Mouse (Mus musculus) liver, adult 2 months (tissue): ENCODE measurements at regions not wholly inside any gene's neighbourhood (a gene's known extent, or its start where the extent isn't known, plus 50 kb on each side); places are given as distances from the start of the nearest gene placed in this dataset.

Experiments used
- DNase-seq: peaks from one replicate; pipeline ENCODE4 v3.0.0-alpha.2; 2011; ENCODE audit warnings: low read depth, low spot score; ENCODE audit errors: extremely low read depth
- H3K27ac ChIP-seq: fragments of 200-500 bp; replicated peaks from 2 replicates; pipeline ENCODE4 v1.5.1; 2012; ENCODE audit warnings: low read depth, mild to moderate bottlenecking, control low read depth, inconsistent platforms, low read length; ENCODE audit not compliant: insufficient read depth
- H3K27me3 ChIP-seq: fragments of 200-500 bp; 2 replicates; pipeline ENCODE4 v1.6.1; 2012; ENCODE audit warnings: mild to moderate bottlenecking, moderate library complexity, low read length, inconsistent platforms; ENCODE audit not compliant: control insufficient read depth, insufficient read depth
- H3K36me3 ChIP-seq: fragments of 200-500 bp; 2 replicates; pipeline ENCODE4 v1.6.1; 2012; ENCODE audit warnings: low read length, inconsistent platforms; ENCODE audit not compliant: control insufficient read depth, insufficient read depth
- H3K4me1 ChIP-seq: fragments of 200-500 bp; 2 replicates; pipeline ENCODE4 v1.6.1; 2011; ENCODE audit warnings: low read length; ENCODE audit not compliant: control insufficient read depth, insufficient read depth
- H3K4me3 ChIP-seq: fragments of 200-500 bp; 2 replicates; pipeline ENCODE4 v1.5.1; 2011; ENCODE audit warnings: low read depth, mild to moderate bottlenecking, control low read depth, low read length, moderate library complexity; ENCODE audit not compliant: insufficient read depth
- H3K79me2 ChIP-seq: fragments of 200-500 bp; 2 replicates; pipeline ENCODE4 v1.6.1; 2012; ENCODE audit warnings: inconsistent platforms, mild to moderate bottlenecking, low read length, moderate library complexity; ENCODE audit not compliant: control insufficient read depth, insufficient read depth
- H3K9ac ChIP-seq: fragments of 200-500 bp; 2 replicates; pipeline ENCODE4 v1.6.1; 2012; ENCODE audit warnings: low read depth, mild to moderate bottlenecking, control low read depth, inconsistent platforms, low read length
- CTCF ChIP-seq: fragments of 200-500 bp; IDR thresholded peaks from 2 replicates; pipeline ENCODE4 v1.5.1; 2011; ENCODE audit warnings: low read depth, low read length, control low read depth
- POLR2A ChIP-seq: fragments of 200-500 bp; IDR thresholded peaks from 2 replicates; pipeline ENCODE4 v1.6.1; 2011; ENCODE audit warnings: low read length, control low read depth; ENCODE audit not compliant: insufficient read depth; ENCODE audit errors: extremely low read depth
- WGBS: fragments of 180-500 bp; shearing (Covaris S2); methylation state at CpG from one replicate; pipeline ENCODE4 v1.1.7; 2018; 5-methylcytosine and 5-hydroxymethylcytosine counted together

DNA sequence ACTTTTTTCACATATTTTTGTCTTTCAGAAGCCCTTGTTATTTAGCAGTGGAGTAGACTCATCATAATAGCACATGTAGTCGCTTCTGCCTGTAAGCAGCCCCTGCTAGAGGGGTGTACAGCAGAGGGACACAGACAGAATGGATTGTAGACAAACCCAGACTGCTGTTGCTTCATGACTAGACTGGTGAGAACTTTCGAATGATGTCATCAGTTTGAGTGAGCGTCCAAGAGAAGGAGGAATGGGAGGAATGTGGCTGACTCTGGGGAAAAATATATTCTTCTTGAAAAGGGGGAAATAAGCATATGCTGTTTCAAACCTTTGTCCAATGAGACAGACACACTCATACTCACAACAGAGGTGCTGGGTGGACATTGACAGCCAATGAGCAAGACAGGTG is 436.1 kb downstream of the Fgf9 start:
- Histone ChIP-seq H3K9ac (no peak overlapping the region), H3K27me3 (no peaks in the 10 kb centered on the region; the same call in 1 of the 2 replicates), H3K79me2 (no peaks in the 10 kb centered on the region), H3K4me3 (no peak overlapping the region), H3K27ac (no peak overlapping the region), H3K36me3 (no peaks in the 10 kb centered on the region), H3K4me1 (peaks cover 2% of the 10 kb centered on the region; the same call in 1 of the 2 replicates)
- WGBS = 73% methylated on average over 3 of the region's 3 CpGs
- no peak for DNase-seq
- no peak for TF ChIP-seq POLR2A
- no peak for TF ChIP-seq CTCF

DNA sequence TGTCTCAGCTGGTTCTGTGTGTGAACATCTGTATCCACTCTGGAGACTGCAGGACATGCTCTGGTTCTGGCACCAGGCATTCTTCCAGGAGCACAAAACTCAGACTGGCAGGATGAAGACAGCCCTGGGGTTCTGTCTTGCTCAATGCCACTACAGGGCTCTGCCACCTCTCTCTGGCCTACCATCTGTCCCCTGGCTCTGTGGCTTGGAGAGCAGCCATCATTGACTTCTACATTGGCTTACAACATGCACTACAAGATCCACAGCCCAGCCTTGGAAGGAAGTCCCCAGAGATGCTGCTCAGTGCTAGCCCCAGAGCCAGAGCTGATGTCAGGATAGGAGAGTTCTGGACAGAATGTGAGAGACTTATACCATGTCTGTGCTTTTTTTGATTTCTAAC is 435.5 kb downstream of the Fgf9 start:
- no peak overlapping the region for H3K4me3 ChIP-seq
- TF ChIP-seq POLR2A (no peak), CTCF (no peak)
- DNase-seq = peak; percentile 9

DNA sequence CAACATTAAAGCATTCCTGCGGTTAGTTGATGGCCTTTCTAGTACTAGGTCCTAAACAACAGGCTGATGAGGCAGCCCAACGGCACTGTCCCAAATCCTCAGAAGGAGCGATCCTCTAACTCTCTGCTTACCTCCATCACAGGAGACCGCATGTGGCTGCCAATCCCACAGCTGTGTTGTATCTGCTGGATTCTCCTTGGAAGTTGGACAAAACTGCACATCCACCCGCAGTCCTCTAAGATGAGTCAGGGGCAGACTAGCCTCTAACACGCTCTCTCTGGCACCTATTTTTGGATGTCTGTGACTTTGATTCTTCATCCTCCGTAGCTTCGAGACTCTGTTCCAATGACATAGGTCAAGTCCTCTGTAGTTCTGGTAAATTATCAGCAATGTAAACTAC is 432.5 kb downstream of the Fgf9 start:
- no peak for DNase-seq
- Histone ChIP-seq H3K79me2 (no peaks in the 10 kb centered on the region), H3K9ac (no peak overlapping the region), H3K4me3 (no peak overlapping the region), H3K4me1 (no peaks in the 10 kb centered on the region), H3K27ac (no peak overlapping the region), H3K36me3 (no peaks in the 10 kb centered on the region), H3K27me3 (no peaks in the 10 kb centered on the region; the same call in 1 of the 2 replicates)
- WGBS = 82% methylated on average over 8 of the region's 8 CpGs
- TF ChIP-seq POLR2A = no peak
- TF ChIP-seq CTCF = no peak

More for the DNA sequence above, 435.5 kb downstream of the Fgf9 start:
- H3K36me3 ChIP-seq = no peaks in the 10 kb centered on the region
- no peak overlapping the region for H3K9ac ChIP-seq
- no peaks in the 10 kb centered on the region for H3K4me1 ChIP-seq
- H3K79me2 ChIP-seq = no peaks in the 10 kb centered on the region
- H3K27ac ChIP-seq = no peak overlapping the region
- H3K27me3 ChIP-seq = no peaks in the 10 kb centered on the region; the same call in 1 of the 2 replicates

DNA sequence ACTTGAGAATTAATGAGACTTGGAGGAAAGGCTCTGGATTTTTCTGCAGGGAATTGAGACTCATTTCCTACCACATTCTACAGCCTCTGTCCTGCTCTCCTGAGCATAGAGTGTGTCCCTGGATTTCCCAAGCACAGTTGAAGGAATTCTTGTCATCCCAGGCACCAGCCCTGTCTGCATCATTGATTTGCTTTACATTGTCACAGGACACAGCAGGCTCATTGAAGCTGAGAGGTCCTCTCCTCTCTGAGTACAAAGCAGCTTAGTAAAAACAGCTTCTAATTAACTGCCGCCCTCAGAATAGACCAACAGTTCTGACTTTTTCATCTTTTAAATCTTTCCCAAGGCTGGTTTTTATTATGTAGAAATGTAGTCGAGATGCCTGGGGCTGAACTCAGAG is 429.7 kb downstream of the Fgf9 start:
- DNase-seq = no peak
- Histone ChIP-seq H3K36me3 (no peaks in the 10 kb centered on the region), H3K27me3 (no peaks in the 10 kb centered on the region), H3K9ac (no peak overlapping the region), H3K4me3 (no peak overlapping the region), H3K79me2 (no peaks in the 10 kb centered on the region), H3K27ac (no peak overlapping the region), H3K4me1 (no peaks in the 10 kb centered on the region)
- no peak for TF ChIP-seq CTCF
- no peak for TF ChIP-seq POLR2A
- 64% methylated on average over 2 of the region's 2 CpGs for WGBS

DNA sequence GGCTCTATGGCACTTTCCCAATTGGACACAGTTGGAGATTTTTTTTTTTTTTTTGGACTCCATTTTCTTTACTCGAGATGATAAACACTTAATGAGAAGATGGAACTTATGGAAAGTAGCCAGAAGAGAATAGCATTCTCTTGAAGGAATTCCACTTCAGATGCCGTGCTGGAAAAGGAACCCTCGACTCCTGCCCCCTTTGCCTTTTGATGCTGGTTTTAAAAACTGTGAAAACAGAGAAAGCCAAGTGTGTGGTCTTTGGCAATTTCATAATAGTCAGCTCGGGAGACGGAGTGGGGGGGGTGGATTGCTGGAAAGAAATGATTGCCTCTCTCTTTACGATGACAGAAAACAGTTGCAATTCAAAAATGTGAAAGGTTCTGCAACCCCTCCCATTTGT is 429.2 kb downstream of the Fgf9 start:
- no peak overlapping the region for H3K27ac ChIP-seq
- no peaks in the 10 kb centered on the region for H3K79me2 ChIP-seq
- H3K9ac ChIP-seq = no peak overlapping the region
- H3K27me3 ChIP-seq = no peaks in the 10 kb centered on the region
- no peaks in the 10 kb centered on the region for H3K36me3 ChIP-seq
- no peaks in the 10 kb centered on the region for H3K4me1 ChIP-seq
- no peak for DNase-seq
- WGBS = 73% methylated on average over 6 of the region's 6 CpGs
- TF ChIP-seq POLR2A (no peak), CTCF (no peak)
- H3K4me3 ChIP-seq = no peak overlapping the region

DNA sequence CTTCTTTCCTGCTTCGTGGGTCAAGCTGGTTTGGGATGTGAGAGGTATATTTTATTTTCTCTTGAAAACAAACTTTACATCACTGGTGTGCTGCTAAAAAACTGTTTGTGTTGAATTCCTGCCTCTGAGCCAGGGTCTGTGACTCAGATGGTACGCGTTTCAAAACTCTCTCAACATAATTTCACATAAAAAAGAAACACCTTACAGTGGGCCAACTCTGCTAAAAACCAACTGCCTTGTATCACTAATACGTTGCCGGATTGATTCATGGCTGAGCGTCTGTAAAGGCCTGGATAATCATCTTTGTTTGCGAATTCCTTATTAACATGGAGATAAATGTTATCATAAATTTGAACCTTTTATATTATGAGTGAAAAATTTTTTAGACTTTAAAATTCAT is 428.7 kb downstream of the Fgf9 start:
- no peaks in the 10 kb centered on the region for H3K36me3 ChIP-seq
- no peak overlapping the region for H3K27ac ChIP-seq
- H3K9ac ChIP-seq = no peak overlapping the region
- no peaks in the 10 kb centered on the region for H3K79me2 ChIP-seq
- no peak for DNase-seq
- TF ChIP-seq CTCF (no peak), POLR2A (no peak)
- H3K4me1 ChIP-seq = no peaks in the 10 kb centered on the region
- no peaks in the 10 kb centered on the region for H3K27me3 ChIP-seq
- no peak overlapping the region for H3K4me3 ChIP-seq
- WGBS = 82% methylated on average over 7 of the region's 7 CpGs
